Mouse (Mus musculus) megakaryocyte, embryonic 14.5 days (primary cell): Measurements from ENCODE around the gene Eif3g.

Experiments
- FLI1 ChIP-seq: IDR thresholded peaks from 2 replicates; pipeline ENCODE4 v1.6.1; 2012; ENCODE audit warnings: low read length, inconsistent platforms, mixed read lengths
- GATA1 ChIP-seq: IDR thresholded peaks from 3 replicates; pipeline ENCODE4 v1.6.1; 2012; ENCODE audit warnings: mixed read lengths, low read length, inconsistent platforms, borderline replicate concordance

DNA sequence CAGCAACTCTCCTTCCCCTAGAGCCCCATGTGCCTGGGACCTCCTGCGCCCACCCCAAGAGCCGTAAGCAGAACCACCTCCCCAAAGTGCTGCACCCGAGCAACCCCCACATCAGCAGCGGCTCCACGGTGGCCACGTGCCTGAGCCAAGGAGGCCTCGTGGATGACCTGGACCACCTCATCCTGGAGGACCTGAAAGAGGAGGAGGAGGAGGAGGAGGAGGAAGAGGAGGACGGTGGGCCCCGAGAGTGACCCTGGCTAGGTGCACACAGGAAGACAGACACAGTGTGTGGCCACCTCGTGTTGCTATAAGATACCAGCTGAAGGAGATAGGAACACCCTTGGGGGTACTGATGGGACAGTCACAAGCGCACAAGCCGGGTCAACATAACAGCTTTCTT lies 24.9 kb downstream of the Eif3g start:
- TF ChIP-seq GATA1: no peak
- TF ChIP-seq FLI1: no peak
